Comparison of ENCODE assay signal across 8 mouse cellular contexts in the genomic region with DNA sequence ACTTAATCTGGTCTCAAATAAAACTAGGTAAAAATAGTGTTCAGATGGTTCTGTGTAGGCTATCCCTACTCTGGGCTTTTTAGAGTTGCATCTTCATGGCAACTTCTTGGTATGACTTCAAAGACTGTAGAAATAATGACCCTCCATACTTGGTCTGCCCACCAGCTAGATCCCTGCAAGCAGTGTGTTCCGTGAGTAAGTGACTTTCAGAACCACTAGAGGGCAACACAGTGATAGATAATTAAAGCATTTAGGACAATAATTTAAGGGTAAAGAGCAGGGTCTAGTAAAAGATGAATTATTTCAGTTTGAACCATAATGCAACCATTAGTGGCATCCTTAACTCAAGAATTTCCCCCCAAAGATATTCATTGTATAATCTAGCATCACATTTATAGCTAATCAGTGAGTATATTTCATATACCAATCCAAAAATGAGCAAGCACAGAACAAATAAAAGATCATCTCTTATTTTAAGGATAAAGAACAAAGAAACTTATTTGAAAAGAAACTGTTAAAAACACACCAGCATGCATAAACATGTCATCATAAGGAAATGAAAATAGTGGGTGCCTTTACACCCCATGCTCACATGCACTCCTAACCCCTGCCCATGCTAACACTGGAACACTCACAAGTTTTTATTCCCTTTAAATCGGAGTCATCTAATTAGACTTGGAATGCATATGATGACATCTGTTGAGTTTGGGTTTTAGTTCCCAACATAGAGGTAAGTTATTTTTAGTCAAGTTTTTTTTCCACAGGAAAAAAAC. TPM values are rescaled to one million over a fixed set of nuclear protein-coding genes. Genes with fewer than 3 reads are reported as not detected.
A peak's percentile ranks its signal among the peaks of the same experiment; 100 is the strongest.
DNase-seq lines count a peak whose midpoint lies in the region; ATAC-seq and TF ChIP-seq lines count a peak whose summit lies in the region.
"Had no signal": no experiment of that assay in that cellular context is flagged by ENCODE, and none has a peak within 500 bp of the region (broad histone marks: within the 10 kb centered on the region; RNA-seq: fewer than 3 reads in every experiment).

No protein-coding gene starts in this region.

- 50% methylated on average over 2 of the region's 2 CpGs for WGBS in kidney, postnatal 0 days
- WGBS in thymus, adult 2 months = 63% methylated on average over 2 of the region's 2 CpGs

- H3K4me2 ChIP-seq in kidney, postnatal 0 days (ENCODE audit: low read length) = no peak overlapping the region
- H3K4me2 ChIP-seq: embryonic facial prominence, embryonic 15.5 days had no signal

- no peak overlapping the region for H3K4me3 ChIP-seq in kidney, postnatal 0 days (replicated peaks; ENCODE audit: low read depth, low read length)
- no peak overlapping the region for H3K4me3 ChIP-seq in E14TG2a.4 (replicated peaks; ENCODE audit: low read length)
- no peak overlapping the region for H3K4me3 ChIP-seq in thymus, adult 2 months (ENCODE audit: control insufficient read depth, insufficient read depth, low read length)
- H3K4me3 ChIP-seq: embryonic facial prominence, embryonic 15.5 days had no signal

- no peaks in the 10 kb centered on the region for H3K4me1 ChIP-seq in kidney, postnatal 0 days (replicated peaks; ENCODE audit: insufficient read depth, low read length)
- no peaks in the 10 kb centered on the region for H3K4me1 ChIP-seq in E14TG2a.4 (replicated peaks; ENCODE audit: low read depth, low read length)
- peaks cover 5% of the 10 kb centered on the region for H3K4me1 ChIP-seq in thymus, adult 2 months (replicated peaks; ENCODE audit: control insufficient read depth, insufficient read depth, low read length)
- H3K4me1 ChIP-seq: embryonic facial prominence, embryonic 15.5 days had no signal

- peaks cover 7% of the 10 kb centered on the region; the same call in 1 of the 2 replicates for H3K36me3 ChIP-seq in kidney, postnatal 0 days (ENCODE audit: insufficient read depth, low read length)
- H3K36me3 ChIP-seq in E14TG2a.4 (ENCODE audit: insufficient read depth, low read length) = no peaks in the 10 kb centered on the region
- H3K36me3 ChIP-seq in thymus, adult 2 months (ENCODE audit: control insufficient read depth, insufficient read depth, low read length) = peaks cover 35% of the 10 kb centered on the region

- H3K27me3 ChIP-seq in kidney, postnatal 0 days (ENCODE audit: insufficient read depth, low read length) = no peaks in the 10 kb centered on the region
- no peaks in the 10 kb centered on the region for H3K27me3 ChIP-seq in E14TG2a.4 (ENCODE audit: insufficient read depth, low read length)
- no peaks in the 10 kb centered on the region for H3K27me3 ChIP-seq in thymus, adult 2 months (ENCODE audit: control insufficient read depth, insufficient read depth, low read length)
- H3K27me3 ChIP-seq: embryonic facial prominence, embryonic 15.5 days had no signal

- peak; percentile 88 for DNase-seq in kidney, postnatal 0 days (ENCODE audit: low spot score)
- DNase-seq in kidney, postnatal 25 days = no peak
- DNase-seq in R1 (ENCODE audit: low read depth, low spot score) = peak; percentile 24
- DNase-seq in thymus, postnatal 25 days = no peak
- DNase-seq in thymus, adult 2 months = no peak

- TF ChIP-seq POLR2A in thymus, adult 2 months (IDR thresholded peaks at IDR 0.05; ENCODE audit: control insufficient read depth, extremely low read depth, insufficient read depth, low read length, poor library complexity) = no peak

- ATAC-seq in kidney, postnatal 0 days (replicated peaks; ENCODE audit: low FRiP score, low read depth) = no peak
- ATAC-seq in inflammation-experienced regulatory T-cells, adult 6 months = peak; percentile 52

- no peaks in the 10 kb centered on the region for H3K9me3 ChIP-seq in kidney, postnatal 0 days (replicated peaks; ENCODE audit: low read length)
- no peaks in the 10 kb centered on the region for H3K9me3 ChIP-seq in E14TG2a.4 (ENCODE audit: low read length)
- H3K9me3 ChIP-seq: embryonic facial prominence, embryonic 15.5 days had no signal

- H3K27ac ChIP-seq in kidney, postnatal 0 days = no peak overlapping the region
- no peak overlapping the region for H3K27ac ChIP-seq in thymus, adult 2 months (ENCODE audit: control insufficient read depth, insufficient read depth, low read length)
- H3K27ac ChIP-seq: embryonic facial prominence, embryonic 15.5 days had no signal

- TF ChIP-seq CTCF in kidney, postnatal 0 days (IDR thresholded peaks at IDR 0.05; ENCODE audit: low read depth) = peak; percentile 84
- peak; percentile 40 for TF ChIP-seq CTCF in E14TG2a.4 (conservative IDR thresholded peaks at IDR 0.05; ENCODE audit: low read length)
- TF ChIP-seq CTCF in thymus, adult 2 months (IDR thresholded peaks at IDR 0.05; ENCODE audit: borderline replicate concordance, control insufficient read depth, extremely low read depth, insufficient read depth, low read length, poor library complexity) = no peak

- H3K9ac ChIP-seq in kidney, postnatal 0 days (ENCODE audit: low read depth, low read length) = no peak overlapping the region
- H3K9ac ChIP-seq: embryonic facial prominence, embryonic 15.5 days had no signal

RNA-seq across cellular contexts. Expression of a gene that starts 21.0 kb away (rescaled TPM):
- 14.3 and 14.9 TPM in 2 replicates for polyA plus RNA-seq in kidney, postnatal 0 days (2015; fragmentation: Nextera tagmentation; extraction: Ambion mirVana)
- polyA plus RNA-seq in inflammation-experienced regulatory T-cells, adult 6 months (2017; shearing (Covaris generic)) = 1 to 10 TPM; 3.8 to 7.0 (median 6.9) TPM
- 9.3 and 10.3 TPM in 2 replicates for polyA plus RNA-seq in thymus, adult 2 months (2012; rRNA removed)

Comparison
In these comparisons a context has a peak if more than half of its experiments do, and no peak if none do; other contexts are left out.
1. DNase-seq: peak in kidney, postnatal 0 days (single experiment) and R1 (single experiment); none in kidney, postnatal 25 days (0 of 2), thymus, postnatal 25 days (single experiment) and thymus, adult 2 months (single experiment).